Mouse (Mus musculus) kidney, postnatal 0 days (tissue): ENCODE results near the gene Rsph10b. TPM values are rescaled to one million over a fixed set of nuclear protein-coding genes. Genes with fewer than 3 reads are reported as not detected.
A peak's percentile ranks its signal among the peaks of the same experiment; 100 is the strongest.

Experiments
- ATAC-seq: fragments of 200-750 bp; cut with Nextera tagmentation; replicated peaks from 2 replicates; pipeline ENCODE4 v1.8.0; 2017; ENCODE audit warnings: low read depth, moderate number of reproducible peaks, moderate TSS enrichment, moderate library complexity; ENCODE audit not compliant: low FRiP score
- DNase-seq: peaks from one replicate; pipeline ENCODE4 v3.0.0-alpha.2; 2016; ENCODE audit warnings: low spot score
- H3K27ac ChIP-seq: fragments of 300-500 bp; sonication (generic); 2 replicates; pipeline ENCODE4 v1.5.1; 2014; ENCODE audit warnings: mild to moderate bottlenecking
- H3K27me3 ChIP-seq: fragments of 300-500 bp; sonication (generic); 2 replicates; pipeline ENCODE4 v1.6.1; 2014; ENCODE audit warnings: low read length, mixed read lengths; ENCODE audit not compliant: insufficient read depth
- H3K36me3 ChIP-seq: fragments of 300-500 bp; sonication (generic); 2 replicates; pipeline ENCODE4 v1.6.1; 2014; ENCODE audit warnings: low read length, mixed read lengths; ENCODE audit not compliant: insufficient read depth
- H3K4me1 ChIP-seq: fragments of 300-500 bp; sonication (generic); replicated peaks from 2 replicates; pipeline ENCODE4 v1.6.1; 2014; ENCODE audit warnings: antibody characterized with exemption, low read length, mixed read lengths; ENCODE audit not compliant: insufficient read depth
- H3K4me2 ChIP-seq: fragments of 300-500 bp; sonication (generic); 2 replicates; pipeline ENCODE4 v1.6.1; 2014; ENCODE audit warnings: mild to moderate bottlenecking, low read length, moderate library complexity, mixed read lengths
- H3K4me3 ChIP-seq: fragments of 300-500 bp; sonication (generic); replicated peaks from 2 replicates; pipeline ENCODE4 v1.5.1; 2014; ENCODE audit warnings: low read depth, low read length
- H3K9ac ChIP-seq: fragments of 300-500 bp; sonication (generic); 2 replicates; pipeline ENCODE4 v1.6.1; 2014; ENCODE audit warnings: low read depth, low read length
- H3K9me3 ChIP-seq: fragments of 300-500 bp; sonication (generic); replicated peaks from 2 replicates; pipeline ENCODE4 v1.6.1; 2016; ENCODE audit warnings: low read length, inconsistent platforms, mixed read lengths
- CTCF ChIP-seq: IDR thresholded peaks from 2 replicates; pipeline ENCODE4 v1.5.1; 2016; ENCODE audit warnings: antibody characterized with exemption, low read depth, mild to moderate bottlenecking, moderate library complexity
- WGBS: fragments of 180-500 bp; shearing (Covaris S2); extraction: QIAGEN DNeasy Blood & Tissue Kit; methylation state at CpG from one replicate; pipeline ENCODE4 v1.1.7; 2014; 5-methylcytosine and 5-hydroxymethylcytosine counted together
- polyA plus RNA-seq: library from polyadenylated mRNA; unstranded; fragments of >200 nt; fragmentation: Nextera tagmentation; extraction: Ambion mirVana; gene quantifications from 2 replicates; pipeline ENCODE4 v1.2.1, GENCODE M21; 2015

The Rsph10b gene
- polyA plus RNA-seq, 1 experiment from 2014 or later, result 1.8 TPM

GRCm38 (mm10) chr5:143917418-143917817 is 15.4 kb upstream of the Rsph10b start:
- Histone ChIP-seq H3K4me1 (no peaks in the 10 kb centered on the region), H3K9me3 (no peaks in the 10 kb centered on the region), H3K27ac (no peak overlapping the region), H3K36me3 (peaks cover 34% of the 10 kb centered on the region; the same call in 1 of the 2 replicates), H3K4me2 (no peak overlapping the region), H3K27me3 (no peaks in the 10 kb centered on the region), H3K9ac (no peak overlapping the region), H3K4me3 (no peak overlapping the region)
- WGBS, result 36% methylated on average over 5 of the region's 5 CpGs
- peak; percentile 77 for TF ChIP-seq CTCF
- DNase-seq, result peak; percentile 82
- ATAC-seq, result no peak

- H3K27ac ChIP-seq, result no peak overlapping the region
- DNase-seq (no peak), ATAC-seq (no peak)
- no peaks in the 10 kb centered on the region for H3K4me1 ChIP-seq
- no peaks in the 10 kb centered on the region for H3K27me3 ChIP-seq
- 92% methylated on average over 3 of the region's 3 CpGs for WGBS
- no peak overlapping the region for H3K4me2 ChIP-seq
- peaks cover 37% of the 10 kb centered on the region; the same call in 1 of the 2 replicates for H3K36me3 ChIP-seq
- no peaks in the 10 kb centered on the region for H3K9me3 ChIP-seq
- H3K4me3 ChIP-seq, result no peak overlapping the region
- TF ChIP-seq CTCF, result no peak
- H3K9ac ChIP-seq, result no peak overlapping the region
These were observed 14.7 kb upstream of the Rsph10b start for GRCm38 (mm10) chr5:143918120-143918519.

GRCm38 (mm10) chr5:143924781-143925452 is 7.9 kb upstream of the Rsph10b start:
- Histone ChIP-seq H3K4me3 (no peak overlapping the region), H3K4me1 (no peaks in the 10 kb centered on the region), H3K27ac (no peak overlapping the region), H3K36me3 (peaks cover 56% of the 10 kb centered on the region), H3K27me3 (no peaks in the 10 kb centered on the region), H3K9ac (no peak overlapping the region), H3K9me3 (no peaks in the 10 kb centered on the region), H3K4me2 (no peak overlapping the region)
- DNase-seq (no peak), ATAC-seq (no peak)
- WGBS, result 93% methylated on average over 6 of the region's 6 CpGs
- TF ChIP-seq CTCF, result no peak

- DNase-seq, result no peak
- no peaks in the 10 kb centered on the region for H3K4me1 ChIP-seq
- no peak within 1 kb of the TSS for H3K4me2 ChIP-seq
- no peak for ATAC-seq
- WGBS, result 93% methylated on average over 8 of the region's 8 CpGs
- H3K9ac ChIP-seq, result no peak within 1 kb of the TSS
- no peaks in the 10 kb centered on the region for H3K27me3 ChIP-seq
- TF ChIP-seq CTCF, result no peak
- H3K36me3 ChIP-seq, result peaks cover 58% of the 10 kb centered on the region
- H3K27ac ChIP-seq, result no peak within 1 kb of the TSS
- H3K9me3 ChIP-seq, result no peaks in the 10 kb centered on the region
- H3K4me3 ChIP-seq, result no peak within 1 kb of the TSS
These were observed 5.0 kb upstream of the Rsph10b start, which contains the start of gene Gm42421 for GRCm38 (mm10) chr5:143927875-143928274. Gene Gm42421 (plus strand): TSS chr5:143928175.

GRCm38 (mm10) chr5:143929291-143929690 is 3.5 kb upstream of the Rsph10b start:
- peaks cover 49% of the 10 kb centered on the region for H3K36me3 ChIP-seq
- ATAC-seq (no peak), DNase-seq (no peak)
- WGBS, result 91% methylated on average over 4 of the region's 4 CpGs
- no peak overlapping the region for H3K4me3 ChIP-seq
- H3K4me2 ChIP-seq, result no peak overlapping the region
- no peaks in the 10 kb centered on the region for H3K27me3 ChIP-seq
- H3K4me1 ChIP-seq, result no peaks in the 10 kb centered on the region
- H3K9me3 ChIP-seq, result no peaks in the 10 kb centered on the region
- H3K9ac ChIP-seq, result no peak overlapping the region
- H3K27ac ChIP-seq, result no peak overlapping the region
- TF ChIP-seq CTCF, result no peak

- no peak for DNase-seq
- H3K36me3 ChIP-seq, result peaks cover 35% of the 10 kb centered on the region
These were observed 2.2 kb upstream of the Rsph10b start for GRCm38 (mm10) chr5:143930656-143931055.

More at GRCm38 (mm10) chr5:143930656-143931055, 2.2 kb upstream of the Rsph10b start:
- no peaks in the 10 kb centered on the region for H3K4me1 ChIP-seq
- H3K4me3 ChIP-seq, result no peak overlapping the region
- H3K27me3 ChIP-seq, result no peaks in the 10 kb centered on the region
- H3K9me3 ChIP-seq, result no peaks in the 10 kb centered on the region
- H3K4me2 ChIP-seq, result no peak overlapping the region
- 96% methylated on average over 12 of the region's 12 CpGs for WGBS
- no peak for ATAC-seq
- no peak overlapping the region for H3K27ac ChIP-seq
- TF ChIP-seq CTCF, result no peak
- no peak overlapping the region for H3K9ac ChIP-seq
